Mouse (Mus musculus) inflammation-experienced regulatory T-cells, adult 6 months (primary cell): ENCODE data around the gene Ebf1. TPM values are rescaled to one million over a fixed set of nuclear protein-coding genes. Genes with fewer than 3 reads are reported as not detected.

Experiments
- ATAC-seq: one replicate; pipeline ENCODE4 v1.8.0; 2017
- polyA plus RNA-seq, 3 experiments: library from polyadenylated mRNA; unstranded; fragments of 100-300 nt; shearing (Covaris generic); gene quantifications; one replicate each; pipeline ENCODE4 v1.2.1; 2017

The Ebf1 gene
- polyA plus RNA-seq, 3 experiments from 2014 or later, result 0.19 to 1.8 (median 1.8) TPM

- ATAC-seq, result no peak
These were observed 2.2 kb downstream of the Ebf1 start for GRCm38 (mm10) chr11:44619131-44619886.

DNA sequence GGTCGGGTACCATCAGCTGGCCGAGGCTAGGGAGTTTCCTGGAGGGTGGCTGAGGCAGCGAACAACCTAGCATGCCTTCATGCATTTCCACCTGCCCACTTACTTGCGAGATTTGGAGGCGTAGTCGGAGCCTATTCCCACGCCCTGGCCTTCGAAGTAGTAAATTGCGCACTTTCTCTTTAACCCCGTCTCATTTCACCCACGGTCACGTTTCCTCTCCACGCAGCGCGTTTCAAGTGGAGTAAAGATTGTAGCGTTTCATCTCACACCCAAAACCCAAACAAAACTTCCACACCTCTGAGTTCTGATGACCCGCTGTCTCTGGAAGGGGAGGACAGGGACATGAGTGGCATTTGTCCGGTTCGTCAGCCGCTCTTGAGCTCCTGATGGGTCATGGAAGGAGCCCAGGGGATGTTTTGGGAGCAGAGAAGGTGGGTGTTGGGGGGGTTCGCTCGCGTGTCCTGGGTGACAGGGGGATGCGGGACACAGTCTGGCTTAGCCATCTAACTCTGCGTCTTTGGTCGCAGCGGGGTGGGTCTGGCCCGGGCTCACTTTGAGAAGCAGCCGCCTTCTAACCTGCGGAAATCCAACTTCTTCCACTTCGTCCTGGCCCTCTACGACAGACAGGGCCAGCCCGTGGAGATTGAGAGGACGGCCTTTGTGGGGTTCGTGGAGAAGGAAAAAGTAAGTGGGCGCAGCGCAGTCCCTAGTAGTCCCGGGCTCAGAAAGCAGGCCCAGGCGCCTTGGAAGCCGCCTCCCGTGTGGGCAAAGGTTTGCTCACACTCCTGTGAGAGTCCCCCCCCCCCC is 3.0 kb downstream of the Ebf1 start:
- no peak for ATAC-seq

DNA sequence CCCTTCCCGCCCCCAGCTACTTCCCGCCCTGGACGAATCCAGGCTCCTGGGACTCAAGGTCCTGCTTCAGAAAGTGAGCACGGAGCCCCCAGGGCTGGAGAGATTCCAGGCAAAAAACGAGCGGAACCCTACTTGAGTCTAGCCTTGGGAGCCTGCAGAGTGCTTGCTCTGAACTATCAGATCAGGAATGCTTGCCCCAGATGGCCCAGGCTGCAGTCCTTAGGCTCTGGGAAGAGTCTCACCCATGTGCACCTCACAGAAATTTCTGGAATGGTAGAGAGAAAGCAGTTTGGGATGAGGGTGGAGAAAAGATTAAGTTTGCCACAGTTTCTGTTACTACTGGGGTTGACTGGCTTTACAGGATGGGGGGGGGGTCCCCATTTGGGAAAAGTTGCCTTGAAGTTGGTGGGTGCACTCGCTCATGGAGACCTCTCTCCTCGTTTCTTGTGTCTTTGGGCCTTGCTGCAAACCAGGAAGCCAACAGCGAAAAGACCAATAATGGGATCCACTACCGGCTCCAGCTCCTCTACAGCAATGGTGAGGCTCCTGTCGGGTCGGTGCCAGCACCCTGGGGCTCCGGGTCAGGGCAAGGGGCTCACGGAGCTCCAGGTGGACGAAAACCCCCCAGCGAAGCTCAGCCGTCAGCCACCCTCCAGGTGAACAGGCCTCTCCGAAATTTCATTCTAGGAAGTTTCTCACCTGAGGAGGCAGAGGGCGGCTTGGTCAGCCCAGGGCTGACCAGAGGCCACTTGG is 3.8 kb downstream of the Ebf1 start:
- no peak for ATAC-seq

DNA sequence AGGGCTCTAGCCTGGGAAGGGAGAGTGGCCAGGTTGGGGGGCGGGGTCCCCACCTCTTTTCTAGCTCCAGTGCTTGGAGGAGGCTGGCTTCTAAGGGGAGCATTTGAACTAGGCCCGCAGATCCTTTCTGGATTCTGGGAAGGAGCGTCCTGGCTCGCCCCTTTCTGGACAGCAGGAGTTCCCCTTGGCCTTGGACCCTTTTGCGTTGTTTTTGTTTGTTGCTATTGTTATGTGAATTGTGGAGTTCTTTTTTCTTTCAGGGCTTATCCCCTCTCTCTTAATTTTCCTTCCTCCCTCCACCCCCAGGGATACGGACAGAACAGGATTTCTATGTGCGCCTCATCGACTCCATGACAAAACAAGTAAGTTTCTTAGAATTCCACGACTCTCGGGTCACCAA is 4.5 kb downstream of the Ebf1 start:
- no peak for ATAC-seq

- ATAC-seq, result no peak
These were observed 5.1 kb downstream of the Ebf1 start for GRCm38 (mm10) chr11:44622023-44622731.

- ATAC-seq, result no peak
These were observed 7.4 kb downstream of the Ebf1 start for GRCm38 (mm10) chr11:44624564-44624963.

- ATAC-seq, result no peak
These were observed 8.9 kb downstream of the Ebf1 start for GRCm38 (mm10) chr11:44626065-44626464.

DNA sequence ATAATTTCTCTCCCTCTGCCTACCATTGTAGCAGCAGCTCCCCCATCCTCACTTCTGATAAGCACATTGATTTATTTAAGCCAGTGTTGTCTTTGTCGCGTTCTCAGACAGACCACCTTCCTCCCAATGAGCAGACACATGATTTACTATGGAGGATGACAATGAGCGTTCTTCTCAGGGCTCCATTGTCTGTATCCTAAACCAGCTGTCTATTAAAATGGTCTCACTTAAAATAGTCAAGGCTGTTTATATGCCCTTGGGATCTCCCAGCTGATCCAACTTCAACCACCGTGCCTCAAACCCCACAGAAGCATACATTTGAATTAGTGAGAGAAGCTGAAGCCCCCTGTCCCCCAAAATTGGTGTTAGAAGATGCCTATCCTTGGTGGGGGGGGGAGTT is 11.3 kb downstream of the Ebf1 start:
- ATAC-seq, result no peak

DNA sequence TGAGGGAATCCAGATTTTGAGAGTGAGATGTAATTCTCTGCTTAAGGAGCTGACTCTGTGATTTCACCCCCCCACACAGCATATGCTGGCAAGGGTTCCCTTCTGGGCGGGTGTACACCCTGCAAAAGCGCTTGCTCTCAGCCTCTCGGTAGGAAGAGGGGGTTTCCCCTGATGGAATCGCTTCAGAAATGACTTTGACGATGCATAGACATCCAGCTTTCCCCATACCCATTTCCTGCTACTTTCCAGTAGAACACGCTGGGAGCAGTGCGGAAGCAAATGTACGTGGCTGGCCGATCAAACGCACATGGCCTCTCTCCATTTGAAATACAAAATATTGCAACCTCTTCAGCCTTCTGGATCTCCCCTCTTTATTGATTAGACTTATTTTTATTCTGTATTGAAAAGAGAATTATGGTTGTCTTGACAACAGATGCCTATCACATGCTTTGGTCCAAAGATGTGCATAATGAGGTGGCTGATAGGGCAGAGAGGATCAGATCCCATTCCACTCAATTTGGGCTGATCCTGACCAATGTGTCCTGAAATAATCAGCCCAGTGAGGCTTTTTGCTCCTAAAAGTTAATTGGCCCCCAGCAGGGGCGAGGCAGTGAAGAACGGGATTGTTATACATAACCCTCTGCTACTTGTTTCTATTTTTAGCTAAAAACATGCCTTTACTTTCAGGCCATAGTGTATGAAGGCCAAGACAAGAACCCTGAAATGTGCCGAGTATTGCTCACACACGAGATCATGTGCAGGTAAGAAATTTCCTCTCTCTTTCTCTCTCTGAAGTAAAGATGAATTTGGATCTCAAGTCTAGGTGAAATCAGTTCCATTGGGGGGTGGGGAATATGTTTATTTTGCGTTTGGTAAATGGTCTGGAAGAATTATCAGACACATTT is 15.2 kb downstream of the Ebf1 start:
- ATAC-seq, result no peak

- no peak for ATAC-seq
These were observed 16.0 kb downstream of the Ebf1 start for GRCm38 (mm10) chr11:44633001-44633693.

- no peak for ATAC-seq
These were observed 17.6 kb downstream of the Ebf1 start for GRCm38 (mm10) chr11:44634552-44635193.

DNA sequence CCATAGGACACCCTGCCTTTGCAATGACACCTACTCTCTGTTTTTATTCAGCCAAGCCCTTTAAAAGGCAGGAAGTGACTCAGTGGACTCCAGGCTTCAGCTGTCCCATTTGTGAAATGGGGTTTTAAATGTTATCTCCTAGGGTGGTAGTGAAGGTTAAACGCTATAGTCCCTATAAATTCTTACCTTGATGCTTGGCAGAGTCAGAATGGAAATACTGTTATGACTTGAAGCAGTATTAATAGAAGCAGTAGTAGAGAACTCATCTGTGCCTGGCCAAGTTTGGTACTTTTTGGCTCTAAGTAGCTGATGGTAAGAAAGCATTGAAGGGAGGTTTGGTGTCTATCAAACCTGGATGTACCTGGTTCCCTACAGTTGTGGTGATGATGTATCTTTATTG is 19.1 kb downstream of the Ebf1 start:
- no peak for ATAC-seq

DNA sequence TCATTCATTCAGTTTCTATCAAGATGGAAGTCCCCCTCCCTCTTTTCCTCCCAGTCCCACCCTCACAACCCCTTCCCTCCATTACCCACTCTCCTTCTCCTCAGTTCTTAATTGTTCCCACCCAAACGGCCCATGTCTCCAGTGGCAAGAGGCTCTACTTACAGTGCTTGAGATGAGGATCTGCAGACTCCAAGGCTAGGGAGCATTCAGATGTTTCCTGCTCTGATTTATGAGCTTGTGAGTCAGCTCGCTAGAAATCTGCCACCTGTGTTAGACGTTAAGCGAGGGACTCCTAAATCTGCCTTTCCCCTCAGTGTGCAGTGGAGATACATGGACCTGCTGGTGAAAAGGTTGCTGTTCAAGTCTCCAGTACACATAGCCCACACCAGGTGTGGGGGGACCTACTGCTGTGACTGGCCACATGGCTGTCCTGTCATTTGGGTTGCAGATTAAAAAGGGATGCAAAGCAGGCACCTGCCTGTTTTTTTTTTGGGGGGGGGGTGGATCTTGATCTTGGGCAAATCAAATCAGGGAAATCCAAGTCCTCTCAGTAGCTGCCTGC is 21.2 kb downstream of the Ebf1 start:
- no peak for ATAC-seq

DNA sequence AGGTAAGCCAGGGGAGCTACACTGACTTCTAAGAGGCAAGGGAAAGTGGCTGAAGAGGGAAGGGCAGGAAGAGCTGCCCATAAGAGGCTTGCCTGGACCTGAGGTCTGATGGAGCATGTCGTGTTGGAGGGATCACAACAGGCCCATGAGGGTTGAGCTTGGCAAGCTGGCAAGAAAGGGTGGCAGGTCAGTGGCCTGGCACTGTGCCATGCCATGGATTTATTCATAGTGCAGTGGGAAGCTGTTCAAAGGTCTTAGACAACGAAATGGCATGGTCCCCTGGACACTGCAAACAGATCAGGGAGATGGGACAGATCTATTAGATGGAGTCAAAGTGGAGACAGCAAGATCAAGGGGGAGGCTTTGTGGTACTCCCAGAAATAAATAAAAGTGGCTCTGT is 24.4 kb downstream of the Ebf1 start:
- no peak for ATAC-seq

DNA sequence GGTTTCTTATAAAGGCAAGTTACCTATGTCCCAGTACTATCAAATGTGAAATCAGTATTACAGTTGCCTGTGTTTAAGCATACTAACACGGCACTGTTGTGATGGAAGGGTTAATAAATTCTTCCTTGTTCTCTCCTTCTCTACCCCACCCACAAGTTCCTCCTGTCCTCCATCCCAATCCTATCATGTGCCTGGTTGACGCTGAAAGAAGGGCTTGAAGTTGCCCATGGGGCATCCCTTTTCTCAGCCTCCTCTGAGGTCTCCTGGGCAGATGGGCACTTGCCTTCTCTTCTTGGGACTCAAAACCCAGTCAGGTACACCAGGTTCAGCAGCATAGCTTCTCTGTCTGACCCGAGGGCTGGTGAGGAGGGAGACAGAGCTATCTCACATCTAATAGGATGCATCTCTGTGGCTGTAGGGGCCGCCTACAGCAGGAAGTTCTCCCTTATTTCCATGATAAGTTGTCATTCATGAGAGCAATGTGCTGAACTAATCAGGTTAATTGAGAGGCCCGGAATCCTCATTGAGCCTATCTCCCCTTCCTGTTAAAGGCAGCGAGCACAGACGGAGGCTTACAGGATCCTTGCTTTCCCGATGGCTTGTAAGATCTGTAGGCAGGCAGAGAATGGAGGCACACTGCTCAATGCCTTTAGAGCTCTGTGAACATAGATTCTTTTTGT is 37.4 kb downstream of the Ebf1 start:
- ATAC-seq, result no peak

DNA sequence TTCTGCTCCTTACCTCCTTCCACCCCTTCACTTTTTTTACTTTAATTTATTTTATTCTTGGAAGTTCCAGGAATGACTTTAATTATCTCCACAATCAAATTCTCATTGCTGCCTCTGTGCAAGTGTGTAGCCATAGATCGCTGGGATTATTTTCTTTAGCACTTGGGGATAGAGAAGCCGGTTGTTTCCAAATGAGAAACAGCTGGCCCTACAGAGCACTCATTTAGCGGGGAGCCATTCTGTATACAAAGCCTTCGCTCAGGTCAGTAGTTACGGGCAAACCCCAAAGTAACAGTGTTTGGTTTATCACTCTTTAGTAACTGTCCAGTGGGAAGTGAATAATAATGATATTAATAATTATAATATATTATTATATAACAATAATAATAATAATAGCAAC is 38.4 kb downstream of the Ebf1 start:
- no peak for ATAC-seq

- no peak for ATAC-seq
These were observed 39.8 kb downstream of the Ebf1 start for GRCm38 (mm10) chr11:44656916-44657315.

GRCm38 (mm10) chr11:44657833-44658395 is 40.8 kb downstream of the Ebf1 start:
- no peak for ATAC-seq

- ATAC-seq, result no peak
These were observed 44.8 kb downstream of the Ebf1 start for GRCm38 (mm10) chr11:44661875-44662274.
